Mouse (Mus musculus) megakaryocyte, adult 5-6 weeks (primary cell): ENCODE measurements around the gene Morn1. TPM values are rescaled to one million over a fixed set of nuclear protein-coding genes. Genes with fewer than 3 reads are reported as not detected.

ENCODE experiments used
- ATAC-seq: 2 replicates; pipeline ENCODE4 v1.8.0; 2016; ENCODE audit warnings: mild to moderate bottlenecking, inconsistent platforms; ENCODE audit not compliant: poor library complexity, severe bottlenecking
- total RNA-seq, 2 experiments: library from RNA; stranded (forward) in 1 of 2; stranded (reverse) in 1 of 2; fragments of 153-499, 151-499 nt in 1 of 2; fragments of 221-1000, 200-1000 nt in 1 of 2; gene quantifications; 2 replicates each; pipeline versions ENCODE4 v1.2.3 to v1.2.4; 2015 to 2017

Morn1 gene
- total RNA-seq, 2 experiments from 2014 or later = 0.95 TPM; not detected in 1

DNA sequence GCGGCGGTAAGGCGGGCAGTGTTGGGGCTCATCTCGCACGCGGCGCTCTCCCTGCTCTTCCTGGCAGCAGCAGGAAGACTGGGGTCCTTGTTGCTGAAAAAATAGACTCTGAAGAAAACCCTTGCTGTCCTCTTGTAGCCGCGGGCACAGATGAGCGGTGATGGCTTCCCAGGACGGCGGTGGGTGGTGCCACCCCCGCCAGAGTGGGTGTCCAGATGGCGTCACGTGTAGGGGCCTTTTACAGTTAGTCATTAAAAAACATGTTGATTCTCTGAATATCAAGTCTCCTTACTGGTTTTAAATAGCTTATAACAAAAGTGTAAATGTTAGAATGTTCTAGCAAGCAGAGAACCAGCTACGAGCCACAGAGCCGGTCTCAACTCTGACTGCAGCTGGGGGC lies 70.4 kb downstream of the Morn1 start:
- no peak for ATAC-seq

DNA sequence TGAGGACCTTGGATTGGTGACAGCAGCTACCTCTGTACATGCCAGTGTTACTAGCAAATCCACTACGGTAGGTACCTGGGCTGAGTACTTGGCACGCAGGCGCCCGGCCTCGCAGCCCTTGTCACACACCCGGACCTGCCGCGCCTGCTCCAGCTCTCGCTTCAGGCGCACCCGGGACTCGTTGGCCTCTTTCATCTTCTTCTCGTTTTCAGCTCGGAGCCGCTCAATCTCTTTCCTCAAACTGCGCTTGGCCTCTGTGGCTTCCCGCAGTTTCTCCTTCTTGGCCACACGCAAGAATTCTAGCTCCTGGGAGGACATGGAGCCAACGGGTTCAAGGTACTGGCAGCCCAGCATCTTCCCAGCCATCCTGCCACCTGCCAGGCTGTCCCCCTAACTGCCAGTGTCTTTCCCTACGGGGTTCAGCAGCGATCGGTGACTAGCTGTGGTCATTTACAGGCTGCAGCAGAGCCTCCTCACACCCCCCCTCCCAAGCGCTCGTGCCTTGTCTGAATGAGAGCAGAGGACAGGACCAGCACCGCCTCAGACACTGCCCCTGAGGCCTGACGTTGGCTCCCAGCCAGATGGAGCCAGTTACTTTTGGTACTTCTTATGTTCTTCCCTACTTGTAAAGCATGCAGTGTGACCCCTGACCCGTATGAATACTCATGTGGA lies 71.6 kb downstream of the Morn1 start:
- no peak for ATAC-seq

DNA sequence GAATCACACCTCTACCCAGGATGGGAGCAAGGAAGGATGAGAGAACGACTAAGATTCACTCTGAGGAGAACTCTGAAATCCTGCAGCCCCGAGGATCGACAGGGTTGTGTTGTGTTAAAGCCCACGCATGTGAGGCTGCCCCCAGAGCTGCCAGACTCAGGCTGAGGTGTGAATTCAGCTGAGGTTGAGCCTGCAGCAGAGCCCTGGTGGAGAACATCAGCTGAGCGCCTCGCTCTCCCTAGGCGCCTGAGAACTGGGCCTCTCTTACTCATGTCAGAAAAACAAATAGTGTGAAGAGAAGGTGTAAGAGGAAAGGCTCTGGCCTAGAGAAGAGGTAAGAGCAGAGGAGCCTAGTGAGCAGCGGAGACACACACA lies 72.2 kb downstream of the Morn1 start:
- no peak for ATAC-seq

DNA sequence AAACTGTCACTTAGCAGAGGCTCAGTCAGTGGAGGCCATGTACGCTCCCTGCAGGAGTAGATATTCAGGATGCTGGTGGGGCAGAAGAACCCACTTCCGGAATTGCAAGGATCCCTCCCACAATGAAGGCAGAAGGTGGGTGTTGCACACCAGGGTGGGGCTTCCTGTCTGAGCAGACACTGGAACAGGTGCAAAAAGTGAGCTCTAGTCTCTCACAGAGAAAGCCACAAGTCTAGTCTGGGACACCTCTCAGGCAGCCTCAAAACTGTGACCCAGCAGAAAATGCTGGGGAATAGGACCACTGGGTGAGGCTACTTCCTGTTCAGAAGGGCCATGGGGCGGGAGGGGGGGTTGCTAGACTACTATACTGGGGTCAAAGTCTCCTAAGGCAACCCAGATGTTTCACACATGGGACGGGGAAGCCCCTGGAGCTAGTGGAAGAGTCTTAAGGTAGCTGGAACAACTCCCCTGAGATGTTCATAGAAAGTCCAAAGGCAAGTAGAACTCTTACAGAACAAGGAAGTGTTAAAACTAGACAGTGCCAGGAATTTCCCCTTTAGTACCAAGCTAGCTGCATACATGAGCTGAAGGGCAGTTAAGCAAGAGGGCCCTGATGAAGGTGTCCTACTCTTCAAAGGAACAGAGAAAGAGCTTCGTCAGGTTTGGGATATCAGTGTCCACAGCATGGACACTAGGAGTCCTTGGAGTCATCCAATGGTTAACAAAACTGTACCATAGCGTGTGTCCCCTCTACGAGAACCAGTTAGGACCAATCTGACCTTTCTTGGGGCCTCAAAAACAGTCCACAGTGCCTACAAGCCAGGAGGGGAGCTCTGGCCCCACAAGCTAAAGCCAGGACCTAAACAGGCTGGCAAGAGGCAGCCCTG lies 76.3 kb downstream of the Morn1 start:
- peak; percentile 63 for ATAC-seq

DNA sequence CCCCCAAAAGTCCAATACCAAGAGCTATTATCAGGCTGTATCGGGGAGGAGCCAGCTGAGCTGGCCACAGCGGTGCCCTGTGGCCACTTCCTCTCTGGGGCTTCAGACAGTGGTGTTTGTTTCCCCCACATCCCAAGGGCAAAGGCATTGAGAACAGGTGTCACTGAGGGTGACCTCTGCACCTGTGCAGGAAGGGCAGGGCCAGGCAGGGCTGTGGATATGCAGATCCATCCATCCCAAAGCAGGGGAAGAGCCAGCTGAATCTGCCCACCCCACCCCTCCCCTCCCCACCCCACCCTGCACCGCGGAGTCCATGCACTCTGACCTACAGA lies 76.9 kb downstream of the Morn1 start:
- peak; percentile 68 for ATAC-seq

DNA sequence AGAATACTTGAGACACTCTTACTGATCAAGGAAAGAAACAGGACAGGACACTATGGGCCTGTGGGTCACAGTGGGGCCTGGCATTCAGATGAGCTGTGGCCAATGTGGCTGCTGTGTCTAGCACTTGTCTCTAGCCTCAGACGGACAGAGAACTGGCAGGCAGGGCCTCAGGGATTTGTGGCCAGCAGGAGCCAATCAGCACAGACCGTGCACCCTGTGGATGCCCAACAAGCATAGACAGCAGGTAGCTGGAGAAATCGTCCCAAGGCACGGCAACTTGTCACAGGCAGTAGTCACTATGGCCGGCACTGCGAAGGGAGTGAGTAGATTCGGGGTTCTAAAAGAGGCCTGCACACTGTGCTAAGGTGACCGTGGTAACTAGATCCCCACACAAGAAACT lies 77.3 kb downstream of the Morn1 start:
- no peak for ATAC-seq

DNA sequence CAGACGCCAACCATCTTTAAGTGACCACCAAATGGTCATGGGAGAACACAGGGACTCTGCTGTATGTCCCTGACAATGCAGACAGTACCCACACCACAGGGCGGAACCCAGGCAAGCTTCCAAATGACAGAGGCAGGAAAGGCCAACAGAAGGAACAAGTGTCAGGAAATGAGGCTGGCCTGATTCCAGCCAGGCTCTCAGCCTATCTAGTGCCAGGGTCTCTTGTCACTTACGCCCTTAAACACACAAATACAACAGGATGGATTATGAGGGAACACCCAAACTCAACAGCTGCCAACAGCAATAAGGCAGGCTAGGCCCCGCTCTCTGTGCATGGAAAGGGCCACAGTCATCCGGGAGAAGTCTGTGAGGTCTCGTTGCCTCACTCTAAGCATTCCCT lies 78.2 kb downstream of the Morn1 start:
- ATAC-seq = no peak

DNA sequence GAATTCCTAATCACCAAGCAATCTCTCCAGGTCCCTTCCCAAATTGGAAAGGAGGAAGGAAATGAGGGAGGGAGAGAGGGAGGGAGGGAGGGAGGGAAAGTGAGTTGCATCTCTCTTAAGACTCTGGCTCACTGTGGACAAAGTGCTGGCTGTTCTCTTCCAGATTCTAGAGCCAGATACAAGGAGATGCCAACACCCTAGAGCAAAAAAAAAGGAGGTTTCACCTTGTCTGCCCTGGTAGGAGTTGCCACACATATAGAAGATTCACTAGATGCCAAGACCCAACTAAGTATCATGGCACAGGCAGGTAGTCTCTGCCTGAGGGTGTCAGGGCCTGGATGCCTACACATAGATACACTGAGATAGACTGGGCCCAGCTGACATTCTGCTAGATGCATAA lies 79.5 kb downstream of the Morn1 start:
- no peak for ATAC-seq

DNA sequence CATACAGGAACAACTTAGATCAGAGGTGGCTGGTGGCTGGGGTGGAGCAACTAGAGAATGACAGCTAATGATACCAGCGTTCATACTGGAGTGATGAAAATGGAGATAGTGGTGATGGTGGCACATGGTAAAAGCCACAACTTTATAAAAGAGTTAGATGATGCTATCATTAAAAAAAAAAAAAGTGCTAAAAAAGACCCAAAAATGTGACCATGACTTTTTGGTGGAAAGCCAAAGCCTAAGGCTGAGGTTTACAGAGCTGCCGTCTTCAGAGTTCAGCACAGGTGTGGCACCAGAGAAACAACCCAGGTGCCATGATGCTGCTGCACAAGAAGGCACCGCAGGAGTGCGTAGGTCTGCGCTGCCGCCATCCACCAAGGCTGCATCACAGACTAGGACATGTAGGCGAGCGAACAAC lies 82.5 kb downstream of the Morn1 start:
- ATAC-seq = no peak

DNA sequence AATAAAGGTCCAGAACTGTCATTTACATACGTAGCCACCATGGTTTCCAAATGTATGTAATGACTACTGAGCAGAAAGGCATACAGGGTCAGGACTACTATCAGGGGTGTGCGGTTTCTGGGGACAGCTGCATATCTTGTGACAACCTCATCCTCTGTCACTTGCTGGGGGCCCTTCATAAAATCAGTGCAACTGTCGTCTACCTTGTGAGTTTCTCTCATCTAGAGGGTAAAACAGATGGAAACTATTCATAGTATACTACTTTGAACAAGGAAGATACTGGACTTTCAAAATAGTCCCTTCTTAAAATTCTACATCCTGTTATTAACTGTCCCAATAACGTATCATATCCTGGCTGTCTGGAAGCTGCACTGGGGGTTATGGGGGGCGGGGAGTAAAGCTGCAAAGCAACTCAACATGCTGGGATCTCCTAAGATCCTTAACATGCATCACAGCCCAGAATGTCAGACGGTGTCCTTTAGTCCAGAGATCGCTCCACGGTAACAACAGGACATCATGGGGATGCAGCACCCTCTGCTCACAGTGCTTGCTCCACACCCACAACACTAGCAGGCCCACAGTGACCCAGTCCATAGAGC lies 84.3 kb downstream of the Morn1 start:
- ATAC-seq = no peak

DNA sequence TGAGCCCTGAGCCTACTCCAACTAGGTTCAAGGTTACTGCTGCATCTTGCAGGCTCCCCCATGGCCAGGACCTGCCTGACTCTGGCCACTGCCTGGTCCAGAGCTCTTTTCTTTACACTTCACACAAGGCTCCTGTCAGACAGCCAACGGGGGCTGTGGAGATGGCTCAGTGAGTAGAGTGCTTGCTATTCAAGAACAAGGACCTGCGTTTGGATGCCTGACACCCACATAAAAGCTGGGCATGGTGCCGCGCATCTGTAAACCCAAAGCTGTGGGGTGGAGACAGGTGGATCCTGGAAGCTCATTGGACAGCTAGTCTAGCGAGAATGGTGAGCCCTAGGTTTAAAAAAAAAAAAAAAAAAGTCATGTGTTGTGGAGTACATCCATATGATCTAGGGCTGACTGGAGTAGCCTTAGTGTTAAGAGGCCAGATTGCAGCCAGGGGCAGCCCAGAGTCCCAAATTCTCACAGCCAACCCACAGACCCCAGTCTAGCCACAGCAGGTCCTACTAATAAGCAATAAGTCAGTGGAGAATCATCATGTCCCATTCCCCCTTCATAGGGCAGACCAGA lies 85.7 kb downstream of the Morn1 start:
- ATAC-seq = no peak

DNA sequence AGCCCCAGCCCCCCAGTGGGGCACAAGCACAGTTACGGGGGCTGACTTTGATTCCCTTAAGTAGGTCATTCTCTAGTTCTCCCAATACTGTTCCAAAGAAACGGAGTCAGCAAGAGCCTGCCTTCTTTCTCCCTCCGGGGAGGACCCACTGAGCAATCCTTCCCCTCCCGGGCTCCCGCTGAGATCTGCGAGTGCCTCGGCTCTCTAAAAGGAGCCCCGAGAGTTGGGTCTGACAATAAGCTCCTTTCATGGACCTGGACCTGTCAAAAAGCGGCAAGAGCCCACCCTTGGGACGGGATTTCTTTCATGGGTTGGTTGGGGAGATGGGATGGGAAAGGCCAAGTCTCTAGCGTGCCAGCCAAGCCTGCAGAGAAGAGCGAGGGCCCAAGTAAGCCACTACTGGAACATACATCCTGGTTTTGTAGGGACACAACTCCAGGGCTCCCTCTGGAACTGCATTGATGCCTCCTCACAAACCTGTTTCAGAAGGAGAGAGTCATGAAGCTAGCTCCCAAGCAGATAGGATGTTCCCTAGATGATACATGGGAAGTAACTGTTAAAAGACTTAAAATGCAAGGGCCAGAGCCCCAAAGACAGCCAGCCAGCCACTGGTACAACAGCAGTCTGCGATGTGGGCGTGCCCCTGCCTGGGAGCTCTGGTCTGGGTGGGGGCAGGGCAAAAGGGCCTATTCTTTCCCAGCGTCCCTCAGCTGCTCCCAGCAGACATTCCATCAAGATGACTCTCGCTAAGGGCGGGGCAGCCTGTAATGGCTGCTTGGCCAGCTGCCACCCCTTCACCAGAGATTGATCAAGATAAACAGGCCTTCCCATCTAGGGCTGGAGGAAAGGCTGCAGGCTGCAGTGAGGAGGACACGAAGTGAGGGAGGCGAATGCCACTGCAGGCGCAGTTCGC lies 86.8 kb downstream of the Morn1 start:
- ATAC-seq = no peak

DNA sequence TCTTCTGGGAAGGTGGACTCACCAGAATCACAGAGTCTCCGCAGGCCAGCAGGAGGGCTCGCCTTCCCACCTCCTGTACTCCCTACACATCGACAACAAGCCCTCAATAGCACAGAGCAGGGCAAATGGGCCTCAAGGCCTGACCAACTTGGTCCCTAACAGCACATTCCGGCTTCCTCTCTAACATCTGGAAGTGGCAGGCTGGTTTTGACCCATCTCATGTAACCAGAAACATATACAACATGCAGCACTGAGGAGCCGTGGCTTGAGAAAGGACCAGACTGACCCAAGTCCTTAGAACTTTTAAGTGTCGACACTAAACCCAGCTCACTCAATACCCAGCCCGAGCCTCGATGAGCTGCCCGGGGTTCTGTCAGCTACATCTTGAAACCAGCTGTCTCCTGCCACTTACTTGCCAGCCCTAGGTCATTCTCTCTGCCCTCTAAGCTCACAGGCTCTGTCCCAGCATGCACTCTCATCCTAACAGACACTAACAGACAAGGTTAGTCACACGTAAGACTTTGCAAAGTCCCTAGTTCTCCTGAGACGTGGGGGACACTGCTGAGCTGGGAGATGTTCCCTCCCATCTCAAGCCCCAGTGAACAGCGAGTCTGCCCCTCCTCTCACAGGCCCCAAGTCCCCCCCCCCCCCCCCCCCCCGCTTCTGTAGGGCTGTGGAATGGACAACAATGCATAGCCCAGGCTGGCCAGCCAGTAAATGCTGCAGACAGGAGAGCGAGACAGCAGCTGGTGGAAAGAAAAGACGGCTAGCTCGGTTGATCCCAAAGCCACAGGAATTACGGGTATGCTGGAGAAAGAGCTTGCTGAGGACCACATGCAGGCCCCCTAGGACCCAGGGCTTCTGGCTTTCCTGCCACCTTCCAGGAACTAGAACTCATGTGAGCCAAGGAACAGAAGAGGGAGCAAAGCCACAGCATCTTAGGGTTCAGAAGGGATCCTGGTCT lies 87.7 kb downstream of the Morn1 start:
- ATAC-seq = no peak

DNA sequence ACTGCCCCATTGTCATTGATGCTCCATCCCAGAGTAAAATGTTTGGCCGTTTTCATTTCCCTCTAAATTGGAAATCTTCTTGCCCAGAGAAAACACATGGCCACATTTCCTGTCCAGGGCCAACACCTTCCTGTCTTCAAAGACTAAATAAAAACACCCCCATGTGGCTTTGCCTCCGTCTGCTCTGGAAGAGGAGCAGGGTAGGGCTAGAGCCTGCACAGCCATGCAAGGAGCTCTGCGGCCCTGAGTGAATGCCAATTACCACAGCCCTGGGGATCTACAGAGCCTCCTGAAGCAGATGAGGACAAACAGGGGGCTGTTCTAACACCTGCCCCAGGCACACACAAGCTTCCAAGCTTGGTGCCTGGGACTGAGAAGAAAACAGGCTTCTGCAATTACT lies 89.8 kb downstream of the Morn1 start:
- no peak for ATAC-seq

DNA sequence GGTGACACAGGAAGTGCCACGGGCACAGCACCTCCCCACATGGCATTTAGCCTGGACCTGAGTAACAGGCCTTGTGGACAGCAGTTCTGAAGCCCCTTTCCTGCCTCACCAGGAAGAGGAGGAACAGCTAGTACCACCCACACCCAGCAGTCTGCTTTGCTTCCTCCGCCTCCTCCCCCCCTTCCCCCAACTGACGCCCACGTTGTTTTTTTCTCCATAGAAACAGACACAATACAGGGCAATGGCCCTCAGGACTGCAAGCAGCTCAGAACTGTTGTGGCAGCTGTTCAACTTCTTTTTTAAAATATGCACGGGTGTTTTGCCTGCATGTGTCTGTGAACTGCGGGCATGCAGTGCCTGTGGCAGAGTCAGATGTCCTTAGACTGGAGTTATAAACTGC lies 91.9 kb downstream of the Morn1 start:
- ATAC-seq = peak; percentile 51

DNA sequence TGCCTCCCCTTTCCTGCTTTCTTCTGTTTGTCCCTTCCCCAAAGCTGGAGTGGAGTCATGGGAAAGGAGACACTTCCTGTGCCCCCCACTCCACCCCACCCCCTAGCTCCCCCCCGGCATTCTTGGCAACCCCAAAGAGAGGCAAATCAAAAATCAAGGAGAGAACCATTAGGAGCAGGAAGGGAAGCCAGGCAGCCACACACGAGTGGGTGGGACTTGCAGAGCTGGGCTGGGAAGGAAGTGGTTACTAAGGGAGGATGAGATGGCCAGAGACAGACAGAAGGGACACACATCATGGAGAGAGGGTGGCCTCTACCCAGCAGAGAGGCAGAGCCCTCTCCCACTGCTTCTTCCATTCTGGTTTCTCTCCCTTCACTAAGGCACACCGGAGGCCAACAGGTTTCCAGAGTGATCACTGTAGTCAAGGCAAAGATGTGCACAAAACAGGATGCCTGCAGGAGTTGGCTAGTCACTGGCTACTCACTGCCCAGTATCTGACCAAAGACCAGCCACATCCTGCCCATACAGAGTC lies 92.7 kb downstream of the Morn1 start:
- ATAC-seq = peak; percentile 86

DNA sequence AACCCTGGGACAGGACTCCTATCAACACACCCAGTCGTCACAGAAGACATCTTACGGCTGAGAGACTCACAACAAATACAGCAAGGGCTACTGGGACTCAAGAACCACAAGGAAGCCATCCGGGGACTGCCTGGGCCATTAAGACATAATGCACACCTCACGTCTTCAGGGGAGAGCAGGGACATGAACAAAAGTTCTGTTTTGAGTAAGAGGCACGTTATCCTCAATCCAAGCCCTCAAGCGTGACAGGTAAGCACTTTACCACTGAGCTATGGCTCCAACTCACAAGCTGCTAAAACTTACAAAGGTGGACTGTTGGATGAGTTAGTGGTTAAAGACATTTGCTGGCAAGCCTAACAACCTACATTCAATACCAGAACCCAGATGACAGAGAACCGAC lies 96.8 kb downstream of the Morn1 start:
- ATAC-seq = no peak

DNA sequence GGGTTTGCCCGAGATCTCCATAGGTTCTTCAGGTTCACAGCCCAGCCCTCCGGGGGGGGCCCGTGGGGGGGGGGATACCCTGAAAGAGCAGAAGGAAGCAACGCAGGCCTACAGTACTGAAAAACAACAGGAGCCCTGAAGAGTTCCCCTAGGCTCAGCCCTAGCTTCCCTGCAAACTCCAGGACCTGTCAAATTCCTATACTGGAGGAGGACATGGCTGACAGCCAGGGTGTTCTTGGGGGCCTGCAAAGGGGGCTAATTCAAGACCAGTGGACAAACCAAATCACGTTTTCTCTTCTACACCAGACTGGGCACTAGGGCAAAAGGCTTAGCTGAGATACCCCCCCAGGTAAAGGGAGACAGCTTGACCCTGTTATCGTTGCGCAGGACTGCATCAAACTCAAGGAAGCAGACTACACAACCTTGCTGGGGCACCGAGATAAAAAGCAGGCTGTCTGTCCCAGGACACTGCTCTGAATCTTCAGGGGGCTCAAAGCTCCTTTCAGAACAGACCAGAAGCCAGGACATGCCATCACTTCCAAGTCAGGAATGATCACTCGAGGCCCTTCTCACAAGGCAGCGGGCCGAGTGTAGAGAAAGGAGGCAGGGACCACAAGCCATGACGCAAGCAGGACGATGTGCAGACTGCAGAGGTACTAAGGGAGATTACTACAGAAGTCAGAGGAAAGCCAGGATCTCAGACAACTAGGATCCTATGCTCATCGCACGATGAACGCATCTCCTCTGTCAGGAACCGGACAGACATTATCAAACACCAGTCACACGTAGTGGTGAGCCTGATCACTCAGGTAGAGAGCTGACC lies 98.1 kb downstream of the Morn1 start:
- ATAC-seq = no peak
